Mouse (Mus musculus): ENCODE data around the gene Uba7. TPM values are rescaled to one million over a fixed set of nuclear protein-coding genes. Genes with fewer than 3 reads are reported as not detected.

Uba7 gene
- polyA plus RNA-seq, 1 experiment from 2014 or later = 42.9 TPM

DNA sequence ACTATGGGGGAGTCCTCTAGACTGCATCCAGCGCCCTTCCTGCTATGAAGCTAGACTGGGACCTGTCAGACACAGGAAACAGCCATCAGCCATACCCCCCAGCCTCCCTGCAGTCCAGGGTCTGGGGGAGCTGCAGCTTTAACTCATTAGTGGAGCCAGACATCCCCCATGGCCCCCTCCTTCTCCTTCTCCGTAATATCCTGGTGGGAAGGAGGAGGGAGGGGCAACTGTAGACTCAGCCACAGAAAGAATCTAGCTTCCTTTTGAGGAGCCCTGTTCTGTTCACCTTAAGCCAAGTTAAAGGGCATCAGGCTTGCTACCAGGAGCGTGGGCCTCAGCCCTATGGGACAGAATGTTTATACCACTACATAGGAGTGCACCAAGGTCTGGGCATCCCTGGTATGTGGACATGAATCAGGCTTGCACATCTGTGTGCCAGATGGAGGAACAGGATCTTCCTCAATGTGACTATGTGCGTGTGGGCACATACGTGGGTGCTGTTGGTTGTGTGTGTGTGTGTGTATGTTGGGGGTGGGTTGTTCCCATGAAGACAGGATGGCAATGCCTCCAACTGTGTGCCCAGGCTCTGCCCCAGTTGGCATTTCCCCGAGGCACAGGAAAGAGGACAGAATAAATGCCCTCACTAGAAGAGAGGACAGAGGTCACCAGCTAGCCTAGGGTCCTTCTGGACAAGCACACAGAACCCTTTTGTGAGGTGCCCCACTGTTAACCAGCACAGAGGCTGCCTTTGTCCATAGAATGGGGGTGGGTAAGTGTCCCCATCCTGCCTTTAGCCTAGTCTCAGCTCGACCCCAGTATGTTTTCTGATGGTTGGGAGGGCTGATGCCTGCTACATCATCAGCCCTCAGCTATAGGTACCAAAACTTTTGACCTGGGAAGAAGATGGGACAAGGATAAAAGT is 6.6 kb downstream of the Uba7 start:
- Histone ChIP-seq H3K36me3 (peaks cover 32% of the 10 kb centered on the region), H3K4me2 (peak overlapping the region; percentile 78), H3K4me1 (replicated peaks) (peaks cover 68% of the 10 kb centered on the region), H3K27me3 (replicated peaks) (no peaks in the 10 kb centered on the region), H3K9ac (peak overlapping the region; percentile 84), H3K27ac (ENCODE audit: poor library complexity, severe bottlenecking) (peak overlapping the region; percentile 100), H3K9me3 (replicated peaks) (no peaks in the 10 kb centered on the region), H3K4me3 (peak overlapping the region; percentile 78)
- 36% methylated on average over 7 of the region's 7 CpGs for WGBS
- ATAC-seq (ENCODE audit: insufficient number of reproducible peaks, low FRiP score) = peak; percentile 13

DNA sequence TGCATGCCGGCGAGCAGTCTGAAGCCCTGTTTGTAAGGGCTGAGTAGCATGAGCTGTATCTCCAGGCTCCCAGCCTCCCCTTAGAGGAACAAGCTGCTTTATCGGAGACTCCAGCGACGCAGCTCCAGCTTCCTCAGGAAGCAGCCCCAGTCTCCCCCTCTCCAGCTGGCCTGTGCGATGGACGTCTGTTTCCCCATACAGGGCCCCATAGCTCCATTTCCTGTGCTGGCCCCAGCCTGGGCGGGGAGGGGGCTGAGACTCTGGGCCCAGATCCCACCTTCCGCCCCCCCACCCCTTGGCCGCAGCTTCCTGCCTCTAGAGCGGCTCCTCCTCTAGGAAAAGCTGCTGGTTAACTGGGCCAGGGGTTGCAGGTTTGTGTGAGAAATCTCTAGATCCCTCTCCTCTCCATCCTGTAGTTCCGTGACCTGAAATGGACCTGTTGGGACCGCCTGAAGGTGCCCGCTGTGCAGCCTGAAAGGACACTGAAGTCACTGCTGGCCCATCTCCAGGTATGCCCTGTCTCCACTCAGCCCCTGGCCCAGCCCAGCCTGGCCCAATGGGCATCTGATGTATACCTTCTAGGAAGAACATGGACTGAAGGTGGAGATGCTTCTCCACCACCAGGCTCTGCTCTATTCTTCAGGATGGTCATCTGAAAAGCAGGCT is 7.5 kb downstream of the Uba7 start, which contains the start of gene Gm20661:
Gene Gm20661, plus strand, starts transcription at position 378 of the 666 bp plus-strand sequence.
- 9% methylated on average over 14 of the region's 14 CpGs for WGBS
- Histone ChIP-seq H3K4me1 (replicated peaks) (peaks cover 63% of the 10 kb centered on the region), H3K4me2 (peak within 1 kb of the TSS; percentile 78)

DNA sequence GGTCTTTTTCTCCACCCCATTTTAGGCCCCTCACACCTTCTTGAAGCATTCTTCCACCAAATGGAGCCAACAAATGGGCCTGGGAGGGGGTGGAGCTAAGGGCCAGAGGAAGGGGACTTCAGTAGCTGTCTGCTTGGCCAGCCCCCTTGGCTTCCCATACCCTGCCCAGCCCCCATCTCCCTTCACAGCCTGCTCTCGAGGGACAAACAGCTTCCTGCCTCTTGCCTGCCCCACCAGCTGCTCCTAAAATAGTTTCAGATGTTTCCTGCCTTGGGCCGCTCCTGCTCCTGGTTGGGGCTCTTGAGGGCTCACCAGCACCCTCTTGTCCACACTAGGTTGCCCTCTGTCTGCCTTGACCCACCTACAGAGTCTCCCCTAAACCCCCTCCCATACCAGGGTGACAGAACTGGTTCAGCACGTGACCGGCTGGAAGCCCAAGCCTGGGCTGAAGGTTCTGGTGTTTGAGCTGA is 8.2 kb downstream of the Uba7 start:
- Histone ChIP-seq H3K27me3 (replicated peaks) (no peaks in the 10 kb centered on the region), H3K9ac (peak overlapping the region; percentile 84), H3K4me3 (peak overlapping the region; percentile 78), H3K9me3 (replicated peaks) (no peaks in the 10 kb centered on the region), H3K4me2 (peak overlapping the region; percentile 78), H3K27ac (ENCODE audit: poor library complexity, severe bottlenecking) (peak overlapping the region; percentile 100), H3K36me3 (peaks cover 25% of the 10 kb centered on the region), H3K4me1 (replicated peaks) (peaks cover 57% of the 10 kb centered on the region)
- peak; percentile 62 for ATAC-seq (ENCODE audit: insufficient number of reproducible peaks, low FRiP score)
- 5% methylated on average over 4 of the region's 4 CpGs for WGBS

More for the DNA sequence above, 7.5 kb downstream of the Uba7 start, which contains the start of gene Gm20661:
- H3K27ac ChIP-seq (ENCODE audit: poor library complexity, severe bottlenecking) = peak within 1 kb of the TSS; percentile 100
- peak within 1 kb of the TSS; percentile 84 for H3K9ac ChIP-seq
- H3K27me3 ChIP-seq (replicated peaks) = no peaks in the 10 kb centered on the region
- peaks cover 25% of the 10 kb centered on the region for H3K36me3 ChIP-seq
- peak; percentile 73 for ATAC-seq (ENCODE audit: insufficient number of reproducible peaks, low FRiP score)
- H3K4me3 ChIP-seq = peak within 1 kb of the TSS; percentile 78
- H3K9me3 ChIP-seq (replicated peaks) = no peaks in the 10 kb centered on the region

DNA sequence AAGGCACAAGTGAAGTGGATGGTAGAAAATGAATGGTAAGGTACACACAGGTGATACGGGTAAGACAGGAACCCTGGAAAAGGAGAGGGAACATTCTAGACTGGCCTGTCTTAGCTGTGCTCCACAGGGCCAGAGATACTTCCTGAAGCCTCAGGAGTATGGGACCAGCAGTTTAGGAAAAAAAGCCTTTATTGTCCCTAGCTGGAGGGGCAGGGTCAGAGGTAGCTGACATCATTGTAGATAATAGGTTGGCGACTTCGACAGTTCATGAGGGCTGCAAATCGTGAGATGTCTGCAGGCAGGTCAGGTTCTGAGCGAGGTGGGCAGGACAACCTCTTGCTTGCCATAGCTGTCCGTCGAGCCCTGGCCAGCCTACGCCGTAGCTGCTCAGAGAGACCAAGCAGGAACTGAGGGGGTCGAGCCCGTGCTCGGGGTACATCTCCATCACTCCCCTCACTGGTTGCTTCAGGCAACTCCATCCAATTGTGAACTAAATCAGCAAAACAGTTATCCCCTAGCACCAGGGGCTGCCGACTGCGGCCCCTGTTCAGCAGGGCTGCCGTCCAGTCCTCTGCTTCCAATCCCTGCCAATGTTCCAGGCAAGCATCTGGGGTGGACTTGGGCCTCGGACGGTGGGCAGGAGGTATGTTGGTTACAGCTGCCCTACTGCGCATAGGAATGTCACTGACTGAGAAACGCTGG is 8.9 kb downstream of the Uba7 start:
- Histone ChIP-seq H3K27me3 (replicated peaks) (no peaks in the 10 kb centered on the region), H3K36me3 (peaks cover 18% of the 10 kb centered on the region), H3K9me3 (replicated peaks) (no peaks in the 10 kb centered on the region), H3K4me2 (peak overlapping the region; percentile 78), H3K27ac (ENCODE audit: poor library complexity, severe bottlenecking) (peak overlapping the region; percentile 100), H3K4me3 (peak overlapping the region; percentile 78), H3K4me1 (replicated peaks) (peaks cover 55% of the 10 kb centered on the region), H3K9ac (peak overlapping the region; percentile 84)
- ATAC-seq (ENCODE audit: insufficient number of reproducible peaks, low FRiP score) = no peak
- 44% methylated on average over 19 of the region's 19 CpGs for WGBS

DNA sequence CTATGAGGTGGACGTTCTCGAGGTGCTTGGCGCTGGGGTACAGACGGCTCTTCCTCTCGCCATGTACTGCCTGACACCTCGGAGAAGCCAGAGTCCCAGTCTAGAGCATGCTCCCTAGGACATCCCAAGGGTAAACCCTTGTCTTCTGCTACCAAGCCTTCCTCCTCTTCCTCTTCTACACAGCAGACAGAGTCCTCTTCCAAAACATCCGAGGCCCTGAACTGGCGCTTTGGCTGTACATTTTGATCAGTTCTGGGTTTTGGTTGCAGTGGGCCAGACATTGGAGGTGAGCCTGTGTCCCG is 9.4 kb downstream of the Uba7 start:
- H3K27me3 ChIP-seq (replicated peaks) = no peaks in the 10 kb centered on the region
- peaks cover 54% of the 10 kb centered on the region for H3K4me1 ChIP-seq (replicated peaks)
- peak overlapping the region; percentile 78 for H3K4me3 ChIP-seq
- H3K4me2 ChIP-seq = peak overlapping the region; percentile 78
- no peak for ATAC-seq (ENCODE audit: insufficient number of reproducible peaks, low FRiP score)
- no peaks in the 10 kb centered on the region for H3K9me3 ChIP-seq (replicated peaks)
- peak overlapping the region; percentile 100 for H3K27ac ChIP-seq (ENCODE audit: poor library complexity, severe bottlenecking)
- peak overlapping the region; percentile 84 for H3K9ac ChIP-seq
- peaks cover 13% of the 10 kb centered on the region for H3K36me3 ChIP-seq
- 39% methylated on average over 9 of the region's 9 CpGs for WGBS

DNA sequence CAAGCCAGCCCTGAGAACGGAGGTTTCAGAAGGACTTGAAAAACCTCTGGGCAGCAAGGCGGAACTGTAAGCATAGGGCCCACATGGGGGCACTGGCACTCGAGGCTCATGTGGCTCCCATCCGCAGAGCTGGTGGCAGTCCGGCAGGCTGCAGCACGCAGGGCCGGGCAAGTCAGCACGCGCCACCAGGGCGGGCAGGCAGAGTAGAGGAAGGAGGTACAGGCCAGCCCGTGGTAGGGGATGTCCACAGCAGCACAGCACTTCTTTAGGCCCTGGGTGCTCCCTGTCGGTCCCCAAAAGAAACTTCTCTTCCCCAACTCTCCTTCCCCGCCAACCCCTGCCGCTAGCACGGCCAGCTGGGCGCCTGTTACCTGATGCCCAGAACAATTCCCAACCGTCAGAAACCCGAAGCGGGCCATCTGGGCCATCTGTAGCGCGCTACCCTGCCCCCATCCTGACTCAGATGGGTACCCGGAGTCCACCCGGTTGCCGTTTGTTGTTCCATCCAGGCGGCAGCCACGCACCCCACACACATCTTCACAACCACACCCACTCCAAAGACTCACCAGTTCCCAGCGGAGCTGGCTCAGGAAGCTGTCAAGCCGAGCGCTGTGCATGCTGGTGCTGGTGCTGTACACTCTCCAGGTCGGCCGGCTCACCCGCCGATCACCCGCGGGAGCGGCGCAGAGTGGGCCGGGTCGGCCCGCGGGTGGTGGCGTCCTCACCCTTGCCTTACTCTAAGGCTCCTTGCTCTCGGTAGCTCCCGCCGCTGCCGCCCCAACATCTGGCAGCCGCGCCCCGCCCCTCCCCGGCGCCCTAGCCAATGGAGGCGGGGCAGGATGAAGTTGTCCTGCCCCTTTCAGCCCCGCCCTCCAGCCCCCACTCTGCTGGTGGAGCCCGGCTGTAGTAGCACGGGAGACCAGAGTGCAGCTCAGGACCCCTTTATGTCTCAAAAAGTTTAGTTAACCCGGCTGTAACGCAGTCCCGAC is 10.1 kb downstream of the Uba7 start, which contains the start of gene Inka1:
Gene Inka1, minus strand, starts transcription at position 749 of the 989 bp plus-strand sequence.
- Histone ChIP-seq H3K4me3 (peak within 1 kb of the TSS; percentile 78), H3K4me1 (replicated peaks) (peaks cover 50% of the 10 kb centered on the region), H3K9ac (peak within 1 kb of the TSS; percentile 84), H3K36me3 (peaks cover 7% of the 10 kb centered on the region), H3K4me2 (peak within 1 kb of the TSS; percentile 78), H3K9me3 (replicated peaks) (no peaks in the 10 kb centered on the region), H3K27ac (ENCODE audit: poor library complexity, severe bottlenecking) (peak within 1 kb of the TSS; percentile 100), H3K27me3 (replicated peaks) (no peaks in the 10 kb centered on the region)
- WGBS = under 1% methylated on average over 58 of the region's 58 CpGs
- peak; percentile 79 for ATAC-seq (ENCODE audit: insufficient number of reproducible peaks, low FRiP score)

DNA sequence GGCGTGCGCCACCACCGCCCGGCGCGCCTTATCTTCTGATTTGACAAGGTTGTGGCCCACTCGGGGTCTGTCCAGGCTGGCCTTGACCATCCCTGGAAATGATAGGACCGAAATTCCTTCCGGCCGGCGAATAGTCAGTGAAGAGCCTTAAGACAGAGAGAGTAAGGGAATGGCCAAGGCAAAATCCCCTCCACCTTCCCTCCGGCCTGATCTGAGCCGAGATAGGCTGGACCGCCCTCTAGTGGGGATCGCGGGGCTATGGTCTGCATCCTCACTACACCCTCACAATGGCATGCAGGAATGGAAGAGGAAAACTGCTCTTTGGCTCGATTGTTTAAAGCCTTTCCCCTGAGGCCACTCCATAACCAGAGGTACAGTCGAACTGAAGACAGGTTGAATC is 11.1 kb downstream of the Uba7 start:
- WGBS = 4% methylated on average over 18 of the region's 18 CpGs

DNA sequence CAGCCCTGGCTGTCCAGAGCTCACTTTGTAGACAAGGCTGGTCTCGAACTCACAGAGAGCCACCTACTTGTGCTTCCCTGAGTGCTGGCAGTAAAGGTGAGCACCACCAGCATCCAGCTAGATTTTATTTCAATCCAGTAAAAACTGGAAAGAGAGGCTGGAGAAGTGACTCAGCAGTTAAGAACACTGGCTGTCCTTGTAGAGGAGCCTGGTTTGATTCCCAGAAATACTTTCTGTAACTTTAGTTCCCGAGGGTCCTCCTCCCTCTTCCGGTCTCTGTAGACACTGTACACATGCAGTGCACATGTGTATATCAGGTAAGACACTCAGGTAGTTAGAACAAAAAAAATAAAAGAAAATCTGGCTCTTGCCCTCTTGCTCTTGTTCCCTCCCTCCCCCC is 12.6 kb downstream of the Uba7 start:
- Histone ChIP-seq H3K27ac (ENCODE audit: poor library complexity, severe bottlenecking) (no peak overlapping the region), H3K27me3 (replicated peaks) (no peaks in the 10 kb centered on the region), H3K4me3 (no peak overlapping the region), H3K4me2 (no peak overlapping the region), H3K9ac (no peak overlapping the region), H3K36me3 (peaks cover 7% of the 10 kb centered on the region), H3K9me3 (replicated peaks) (no peaks in the 10 kb centered on the region), H3K4me1 (replicated peaks) (peaks cover 25% of the 10 kb centered on the region)
- 72% methylated on average over 3 of the region's 3 CpGs for WGBS
- ATAC-seq (ENCODE audit: insufficient number of reproducible peaks, low FRiP score) = no peak

More for the DNA sequence above, 11.1 kb downstream of the Uba7 start:
- Histone ChIP-seq H3K4me3 (peak overlapping the region; percentile 78), H3K4me2 (peak overlapping the region; percentile 78), H3K27me3 (replicated peaks) (no peaks in the 10 kb centered on the region), H3K36me3 (peaks cover 7% of the 10 kb centered on the region), H3K9me3 (replicated peaks) (no peaks in the 10 kb centered on the region), H3K27ac (ENCODE audit: poor library complexity, severe bottlenecking) (peak overlapping the region; percentile 100), H3K4me1 (replicated peaks) (peaks cover 41% of the 10 kb centered on the region), H3K9ac (no peak overlapping the region)
- peak; percentile 38; the same call in 1 of the 2 replicates for ATAC-seq (ENCODE audit: insufficient number of reproducible peaks, low FRiP score)

DNA sequence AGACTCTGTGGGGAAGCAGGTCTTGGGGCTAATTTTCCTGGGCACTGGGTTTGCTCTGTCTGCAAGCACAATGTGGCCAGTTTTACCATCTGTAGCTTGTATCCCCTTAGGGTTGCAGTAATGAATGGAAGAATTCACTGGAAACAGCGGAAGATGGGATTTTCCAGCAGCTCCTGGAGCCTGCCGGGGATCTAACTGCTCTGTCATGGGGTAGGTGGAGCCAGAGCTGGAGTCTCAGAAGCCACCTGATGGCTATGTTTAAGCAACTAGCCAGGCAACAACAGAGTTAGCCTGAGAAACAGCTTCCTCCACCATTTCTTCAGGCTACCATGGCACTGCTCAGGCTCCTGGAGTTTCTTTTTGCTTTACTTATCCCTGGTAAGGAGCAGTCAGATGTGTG is 16.9 kb downstream of the Uba7 start, which contains the start of gene Cdhr4:
Gene Cdhr4, plus strand, starts transcription at position 301 of the 400 bp plus-strand sequence.
- Histone ChIP-seq H3K4me1 (replicated peaks) (peaks cover 13% of the 10 kb centered on the region), H3K4me3 (no peak within 1 kb of the TSS), H3K9me3 (replicated peaks) (no peaks in the 10 kb centered on the region), H3K27ac (ENCODE audit: poor library complexity, severe bottlenecking) (no peak within 1 kb of the TSS), H3K4me2 (no peak within 1 kb of the TSS), H3K27me3 (replicated peaks) (no peaks in the 10 kb centered on the region), H3K36me3 (no peaks in the 10 kb centered on the region), H3K9ac (no peak within 1 kb of the TSS)
- 62% methylated on average over 2 of the region's 2 CpGs for WGBS
- ATAC-seq (ENCODE audit: insufficient number of reproducible peaks, low FRiP score) = no peak

DNA sequence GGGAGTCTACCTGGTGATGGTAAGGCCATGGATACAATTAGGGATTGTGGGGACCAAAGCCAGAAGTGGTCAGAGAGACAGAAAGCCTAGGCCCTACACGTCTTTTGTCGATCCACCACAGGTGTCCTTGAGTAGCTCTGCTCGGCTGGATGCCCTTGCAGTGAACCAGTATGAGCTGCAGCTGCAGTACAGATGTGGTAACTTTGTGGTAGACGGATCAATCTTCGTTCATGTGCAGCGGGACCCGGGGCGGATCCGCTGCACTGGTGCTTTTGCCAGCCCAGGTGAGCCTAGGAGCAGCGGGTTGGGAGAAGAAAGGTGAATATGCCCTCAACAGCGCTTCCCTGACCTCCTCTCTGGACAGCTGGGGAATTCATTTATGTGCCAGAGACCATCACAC is 17.7 kb downstream of the Uba7 start:
- peaks cover 13% of the 10 kb centered on the region for H3K4me1 ChIP-seq (replicated peaks)
- H3K4me3 ChIP-seq = no peak overlapping the region
- H3K4me2 ChIP-seq = no peak overlapping the region
- no peak overlapping the region for H3K27ac ChIP-seq (ENCODE audit: poor library complexity, severe bottlenecking)
- no peak overlapping the region for H3K9ac ChIP-seq
- 93% methylated on average over 11 of the region's 11 CpGs for WGBS
- H3K9me3 ChIP-seq (replicated peaks) = no peaks in the 10 kb centered on the region
- no peaks in the 10 kb centered on the region for H3K36me3 ChIP-seq
- H3K27me3 ChIP-seq (replicated peaks) = no peaks in the 10 kb centered on the region
- ATAC-seq (ENCODE audit: insufficient number of reproducible peaks, low FRiP score) = no peak
